ENCODE assay signal across 21 mouse cellular contexts in the genomic region with DNA sequence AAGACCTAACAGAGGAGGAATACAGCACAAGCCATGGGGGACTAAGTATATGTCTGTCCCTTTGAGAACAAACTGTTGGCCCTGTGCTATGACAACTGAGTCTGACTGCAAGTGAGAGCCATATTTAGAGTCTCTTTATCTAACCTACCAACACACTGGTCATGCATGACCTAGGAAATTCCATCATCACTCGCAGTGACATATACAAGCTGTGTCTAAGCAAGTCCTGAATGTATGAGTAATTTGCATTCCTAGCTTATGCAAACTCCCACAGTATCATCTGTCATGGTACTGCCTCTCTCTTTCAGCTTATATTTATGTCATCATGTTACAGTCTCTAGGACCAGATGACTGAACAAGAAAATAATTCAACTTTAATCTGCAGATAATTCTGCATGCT.
A peak's percentile ranks its signal among the peaks of the same experiment; 100 is the strongest.
DNase-seq lines count a peak whose midpoint lies in the region; ATAC-seq and TF ChIP-seq lines count a peak whose summit lies in the region.
"Had no signal": no experiment of that assay in that cellular context is flagged by ENCODE, and none has a peak within 500 bp of the region (broad histone marks: within the 10 kb centered on the region; RNA-seq: fewer than 3 reads in every experiment).

No protein-coding gene starts in this region.

- H3K4me2 ChIP-seq in heart, embryonic 12.5 days = no peak overlapping the region
- no peak overlapping the region for H3K4me2 ChIP-seq in kidney, embryonic 16.5 days (replicated peaks; ENCODE audit: low read depth, low read length)
- H3K4me2 ChIP-seq in stomach, postnatal 0 days (replicated peaks; ENCODE audit: low read depth) = no peak overlapping the region
- H3K4me2 ChIP-seq: heart, embryonic 11.5 days; hindbrain, embryonic 12.5 days; intestine, embryonic 15.5 days; liver, embryonic 11.5 days; lung, embryonic 15.5 days; midbrain, embryonic 15.5 days had no signal

- no peak for TF ChIP-seq CTCF in stomach, postnatal 0 days (IDR thresholded peaks at IDR 0.05; ENCODE audit: low read depth)

- no peak overlapping the region for H3K9ac ChIP-seq in heart, embryonic 12.5 days
- H3K9ac ChIP-seq in kidney, embryonic 16.5 days (replicated peaks; ENCODE audit: low read length) = no peak overlapping the region
- H3K9ac ChIP-seq in stomach, postnatal 0 days (ENCODE audit: low read length) = no peak overlapping the region
- H3K9ac ChIP-seq: hindbrain, embryonic 12.5 days; intestine, embryonic 15.5 days; lung, embryonic 15.5 days; midbrain, embryonic 15.5 days had no signal

- no peaks in the 10 kb centered on the region for H3K36me3 ChIP-seq in heart, embryonic 12.5 days
- H3K36me3 ChIP-seq in heart, embryonic 10.5 days = no peaks in the 10 kb centered on the region
- H3K36me3 ChIP-seq in kidney, embryonic 16.5 days (ENCODE audit: insufficient read depth, low read length) = no peaks in the 10 kb centered on the region
- H3K36me3 ChIP-seq in stomach, postnatal 0 days (ENCODE audit: control insufficient read depth, insufficient read depth, low read length) = no peaks in the 10 kb centered on the region
- H3K36me3 ChIP-seq: hindbrain, embryonic 12.5 days; intestine, embryonic 15.5 days; lung, embryonic 15.5 days; midbrain, embryonic 15.5 days had no signal

- TF ChIP-seq EP300 in stomach, postnatal 0 days (optimal IDR thresholded peaks at IDR 0.05) = no peak

- H3K27me3 ChIP-seq in heart, embryonic 12.5 days (replicated peaks) = no peaks in the 10 kb centered on the region
- H3K27me3 ChIP-seq in heart, embryonic 10.5 days (ENCODE audit: insufficient read depth, poor library complexity, severe bottlenecking) = no peaks in the 10 kb centered on the region
- no peaks in the 10 kb centered on the region for H3K27me3 ChIP-seq in kidney, embryonic 16.5 days (ENCODE audit: insufficient read depth, low read length)
- no peaks in the 10 kb centered on the region for H3K27me3 ChIP-seq in stomach, postnatal 0 days (ENCODE audit: control insufficient read depth, insufficient read depth, low read length)
- H3K27me3 ChIP-seq: hindbrain, embryonic 12.5 days; intestine, embryonic 15.5 days; lung, embryonic 15.5 days; midbrain, embryonic 15.5 days had no signal

- no peak overlapping the region for H3K4me3 ChIP-seq in heart, embryonic 12.5 days
- no peak overlapping the region for H3K4me3 ChIP-seq in heart, embryonic 10.5 days
- H3K4me3 ChIP-seq in kidney, embryonic 16.5 days (ENCODE audit: low read length) = no peak overlapping the region
- H3K4me3 ChIP-seq in stomach, postnatal 0 days (ENCODE audit: low read depth, low read length) = no peak overlapping the region
- H3K4me3 ChIP-seq: hindbrain, embryonic 12.5 days; intestine, embryonic 15.5 days; lung, embryonic 15.5 days; midbrain, embryonic 15.5 days had no signal

- DNase-seq in heart, embryonic 10.5 days (ENCODE audit: low spot score) = no peak
- DNase-seq in kidney, postnatal 4 days = no peak
- peak; percentile 16 to 26 for DNase-seq in right cerebral cortex, adult 2 months (ENCODE audit: low spot score in 2 of 2)
- no peak for DNase-seq in right cerebral cortex, postnatal 10 days (ENCODE audit: low spot score in 2 of 2)
- DNase-seq in stomach, postnatal 0 days (ENCODE audit: low spot score) = no peak
- DNase-seq in adipocyte (ENCODE audit: low spot score) = no peak
- DNase-seq: cerebellum, postnatal 10 days; embryo, embryonic 11 days; gastrocnemius, postnatal 10 days; kidney, postnatal 36 days; retina, postnatal 1 day; thymus, postnatal 36 days had no signal

- no peak overlapping the region for H3K27ac ChIP-seq in heart, embryonic 12.5 days (ENCODE audit: poor library complexity, severe bottlenecking)
- H3K27ac ChIP-seq in heart, embryonic 10.5 days = no peak overlapping the region
- no peak overlapping the region for H3K27ac ChIP-seq in kidney, embryonic 16.5 days (ENCODE audit: low read length)
- H3K27ac ChIP-seq in stomach, postnatal 0 days (replicated peaks) = no peak overlapping the region
- H3K27ac ChIP-seq: hindbrain, embryonic 12.5 days; intestine, embryonic 15.5 days; lung, embryonic 15.5 days; midbrain, embryonic 15.5 days had no signal

- H3K9me3 ChIP-seq in heart, embryonic 12.5 days (replicated peaks) = no peaks in the 10 kb centered on the region
- no peaks in the 10 kb centered on the region for H3K9me3 ChIP-seq in heart, embryonic 10.5 days
- H3K9me3 ChIP-seq in kidney, embryonic 16.5 days (ENCODE audit: low read length) = no peaks in the 10 kb centered on the region
- H3K9me3 ChIP-seq in stomach, postnatal 0 days (ENCODE audit: control insufficient read depth, low read length) = no peaks in the 10 kb centered on the region
- H3K9me3 ChIP-seq: hindbrain, embryonic 12.5 days; intestine, embryonic 15.5 days; lung, embryonic 15.5 days; midbrain, embryonic 15.5 days had no signal

- peak; percentile 48; the same call in 1 of the 2 replicates for ATAC-seq in heart, embryonic 12.5 days (ENCODE audit: insufficient number of reproducible peaks, low FRiP score)
- peak; percentile 73; the same call in 1 of the 2 replicates for ATAC-seq in kidney, embryonic 16.5 days (ENCODE audit: low FRiP score, low TSS enrichment)
- peak; percentile 40; the same call in 1 of the 2 replicates for ATAC-seq in stomach, postnatal 0 days (ENCODE audit: low FRiP score, low TSS enrichment)
- ATAC-seq: forebrain, embryonic 14.5 days; intestine, embryonic 15.5 days; midbrain, embryonic 15.5 days had no signal

- WGBS in heart, embryonic 12.5 days = 26% methylated on average over 1 of the region's 1 CpGs
- WGBS in heart, embryonic 10.5 days = 52% methylated on average over 1 of the region's 1 CpGs
- WGBS in kidney, embryonic 16.5 days = 36% methylated on average over 1 of the region's 1 CpGs
- WGBS in stomach, postnatal 0 days = 36% methylated on average over 1 of the region's 1 CpGs

- H3K4me1 ChIP-seq in heart, embryonic 12.5 days (replicated peaks) = peaks cover 8% of the 10 kb centered on the region; the same call in 1 of the 2 replicates
- no peaks in the 10 kb centered on the region for H3K4me1 ChIP-seq in heart, embryonic 10.5 days
- H3K4me1 ChIP-seq in kidney, embryonic 16.5 days (ENCODE audit: insufficient read depth, low read length) = no peaks in the 10 kb centered on the region
- no peaks in the 10 kb centered on the region for H3K4me1 ChIP-seq in stomach, postnatal 0 days (replicated peaks; ENCODE audit: control insufficient read depth, insufficient read depth)
- H3K4me1 ChIP-seq: hindbrain, embryonic 12.5 days; intestine, embryonic 15.5 days; lung, embryonic 15.5 days; midbrain, embryonic 15.5 days had no signal

Comparison
In these comparisons a context has a peak if more than half of its experiments do, and no peak if none do; other contexts are left out.
1. DNase-seq: peak in right cerebral cortex, adult 2 months (2 of 2); none in heart, embryonic 10.5 days (single experiment), kidney, postnatal 4 days (0 of 2), right cerebral cortex, postnatal 10 days (0 of 2), stomach, postnatal 0 days (single experiment) and adipocyte (single experiment).
2. Peak in every context shown above with its lines, with median percentiles within 50 percentile points of each other: ATAC-seq.